Mouse (Mus musculus): Measurements from ENCODE around the gene Proser1. TPM values are rescaled to one million over a fixed set of nuclear protein-coding genes. Genes with fewer than 3 reads are reported as not detected.
A peak's percentile ranks its signal among the peaks of the same experiment; 100 is the strongest.

Proser1 gene
- polyA plus RNA-seq, 1 experiment from 2014 or later, result 24.2 TPM

DNA sequence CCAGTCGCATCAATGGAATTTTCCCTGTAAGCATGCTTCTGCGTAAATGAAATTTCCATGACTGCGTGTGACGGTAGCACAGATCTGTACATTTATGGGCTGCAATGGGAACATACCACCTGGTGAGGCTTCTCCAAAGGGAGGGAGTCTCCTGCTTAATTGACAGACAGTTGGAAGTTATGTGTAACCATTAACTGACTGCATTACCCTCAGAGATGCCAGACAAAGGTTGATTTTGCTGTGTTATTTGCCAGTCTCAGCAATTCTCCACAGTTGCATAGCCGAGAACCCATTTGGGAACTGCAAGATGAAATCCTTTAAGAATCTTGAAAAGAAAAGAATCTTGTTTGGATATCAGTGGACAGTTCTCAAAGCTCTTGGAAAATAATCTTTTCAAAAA, 8.6 kb downstream of the Proser1 start:
- 96% methylated on average over 5 of the region's 5 CpGs for WGBS
- DNase-seq (ENCODE audit: low spot score), result no peak
- no peaks in the 10 kb centered on the region for H3K9me3 ChIP-seq
- peaks cover 5% of the 10 kb centered on the region; the same call in 1 of the 2 replicates for H3K4me1 ChIP-seq (replicated peaks)
- H3K4me3 ChIP-seq, result no peak overlapping the region
- no peaks in the 10 kb centered on the region for H3K27me3 ChIP-seq (ENCODE audit: insufficient read depth, poor library complexity, severe bottlenecking)
- H3K27ac ChIP-seq, result no peak overlapping the region
- H3K36me3 ChIP-seq, result peaks cover 90% of the 10 kb centered on the region

DNA sequence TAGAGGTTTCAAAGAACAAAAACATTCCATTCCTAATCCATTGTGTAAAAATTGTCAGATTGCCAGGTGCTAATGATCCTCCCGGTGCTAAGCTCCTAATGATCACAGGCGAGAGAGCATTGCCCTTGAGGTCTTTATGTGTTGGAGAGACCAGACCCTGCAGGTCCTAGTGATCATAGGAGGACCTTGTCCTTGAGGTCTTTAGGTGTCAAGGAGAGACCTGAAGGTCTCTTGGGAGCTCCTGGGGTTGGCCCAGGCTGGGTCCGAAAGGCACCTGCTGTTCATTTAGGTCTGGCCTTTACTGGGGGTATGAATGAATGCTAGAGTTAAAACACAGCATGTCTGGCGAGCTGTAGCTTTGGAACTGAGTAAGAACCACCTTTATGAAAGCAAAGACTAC, 10.7 kb downstream of the Proser1 start:
- WGBS, result 87% methylated on average over 4 of the region's 4 CpGs
- Histone ChIP-seq H3K27ac (no peak overlapping the region), H3K4me3 (no peak overlapping the region), H3K9me3 (no peaks in the 10 kb centered on the region), H3K36me3 (peaks cover 98% of the 10 kb centered on the region), H3K27me3 (ENCODE audit: insufficient read depth, poor library complexity, severe bottlenecking) (no peaks in the 10 kb centered on the region), H3K4me1 (replicated peaks) (no peaks in the 10 kb centered on the region)
- DNase-seq (ENCODE audit: low spot score), result no peak

DNA sequence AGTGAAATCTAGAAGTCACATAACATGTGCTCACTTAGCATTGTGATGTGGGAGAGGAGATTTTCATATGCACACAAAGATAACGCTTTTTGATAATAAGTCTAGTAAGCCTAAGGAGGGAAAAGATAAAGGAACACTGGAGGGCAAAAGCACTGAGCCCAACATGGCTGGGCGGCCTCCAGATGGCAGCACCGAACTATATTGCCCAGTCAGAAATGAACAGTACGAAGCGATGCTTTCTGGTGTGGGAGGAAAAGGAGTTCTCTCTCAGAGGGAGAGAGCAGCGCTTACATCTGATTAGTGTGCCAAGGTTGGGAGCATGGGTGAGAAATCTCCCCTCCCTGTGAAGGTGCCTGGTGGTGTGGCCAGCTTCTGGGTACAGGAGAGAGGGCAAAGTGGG, 12.4 kb downstream of the Proser1 start:
- Histone ChIP-seq H3K36me3 (peaks cover 98% of the 10 kb centered on the region), H3K4me1 (replicated peaks) (no peaks in the 10 kb centered on the region), H3K27me3 (ENCODE audit: insufficient read depth, poor library complexity, severe bottlenecking) (no peaks in the 10 kb centered on the region), H3K4me3 (no peak overlapping the region), H3K27ac (no peak overlapping the region), H3K9me3 (no peaks in the 10 kb centered on the region)
- 68% methylated on average over 6 of the region's 6 CpGs for WGBS
- DNase-seq (ENCODE audit: low spot score), result peak; percentile 26

DNA sequence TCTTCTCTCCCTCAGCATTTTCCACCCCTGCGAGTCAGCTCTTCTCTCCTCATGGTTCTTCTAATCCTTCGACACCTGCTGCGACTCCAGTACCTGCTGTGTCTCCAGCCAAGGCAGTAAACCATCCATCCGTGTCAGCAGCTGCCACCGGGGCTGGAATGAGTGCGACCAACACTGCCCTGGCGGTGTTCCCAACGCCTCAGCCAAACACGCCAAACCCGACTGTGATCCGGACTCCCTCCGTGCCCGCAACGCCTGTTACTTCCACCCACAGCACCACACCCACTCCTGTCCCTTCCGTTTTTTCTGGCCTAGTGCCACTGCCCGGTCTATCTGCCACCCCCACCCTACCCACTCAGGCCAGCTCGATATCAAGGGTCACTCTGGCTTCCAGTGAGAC, 14.0 kb downstream of the Proser1 start:
- Histone ChIP-seq H3K4me1 (replicated peaks) (no peaks in the 10 kb centered on the region), H3K27ac (no peak overlapping the region), H3K4me3 (no peak overlapping the region), H3K9me3 (no peaks in the 10 kb centered on the region), H3K36me3 (peaks cover 98% of the 10 kb centered on the region), H3K27me3 (ENCODE audit: insufficient read depth, poor library complexity, severe bottlenecking) (no peaks in the 10 kb centered on the region)
- no peak for DNase-seq (ENCODE audit: low spot score)
- WGBS, result 91% methylated on average over 17 of the region's 17 CpGs

DNA sequence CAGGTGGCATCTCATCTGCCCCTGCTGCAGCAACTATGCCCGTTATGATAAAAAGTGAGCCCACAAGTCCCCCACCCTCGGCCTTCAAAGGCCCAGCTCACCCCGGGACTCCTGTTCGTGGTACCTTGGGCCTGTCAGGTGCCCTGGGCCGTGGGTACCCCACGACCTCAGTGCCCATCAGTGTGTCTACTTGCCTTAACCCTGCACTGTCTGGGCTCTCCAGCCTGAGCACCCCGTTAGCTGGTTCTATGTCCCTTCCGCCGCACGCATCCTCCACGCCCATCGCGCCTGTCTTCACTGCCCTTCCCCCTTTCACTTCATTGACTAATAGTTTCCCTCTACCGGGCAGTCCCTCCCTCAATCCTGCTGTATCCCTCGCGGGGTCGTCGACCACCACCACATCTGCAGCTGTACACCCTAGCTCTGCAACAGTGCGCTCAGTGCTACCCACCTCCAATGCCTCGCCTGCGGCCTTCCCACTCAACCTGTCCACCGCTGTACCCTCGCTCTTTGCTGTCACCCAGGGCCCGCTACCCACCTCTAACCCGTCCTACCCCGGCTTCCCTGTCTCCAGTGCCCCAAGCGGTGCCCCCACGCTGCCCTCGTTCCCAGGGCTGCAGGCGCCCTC, 15.1 kb downstream of the Proser1 start:
- Histone ChIP-seq H3K9me3 (no peaks in the 10 kb centered on the region), H3K36me3 (peaks cover 93% of the 10 kb centered on the region), H3K4me1 (replicated peaks) (no peaks in the 10 kb centered on the region), H3K27ac (no peak overlapping the region), H3K4me3 (no peak overlapping the region), H3K27me3 (ENCODE audit: insufficient read depth, poor library complexity, severe bottlenecking) (no peaks in the 10 kb centered on the region)
- no peak for DNase-seq (ENCODE audit: low spot score)
- WGBS, result 96% methylated on average over 30 of the region's 30 CpGs

DNA sequence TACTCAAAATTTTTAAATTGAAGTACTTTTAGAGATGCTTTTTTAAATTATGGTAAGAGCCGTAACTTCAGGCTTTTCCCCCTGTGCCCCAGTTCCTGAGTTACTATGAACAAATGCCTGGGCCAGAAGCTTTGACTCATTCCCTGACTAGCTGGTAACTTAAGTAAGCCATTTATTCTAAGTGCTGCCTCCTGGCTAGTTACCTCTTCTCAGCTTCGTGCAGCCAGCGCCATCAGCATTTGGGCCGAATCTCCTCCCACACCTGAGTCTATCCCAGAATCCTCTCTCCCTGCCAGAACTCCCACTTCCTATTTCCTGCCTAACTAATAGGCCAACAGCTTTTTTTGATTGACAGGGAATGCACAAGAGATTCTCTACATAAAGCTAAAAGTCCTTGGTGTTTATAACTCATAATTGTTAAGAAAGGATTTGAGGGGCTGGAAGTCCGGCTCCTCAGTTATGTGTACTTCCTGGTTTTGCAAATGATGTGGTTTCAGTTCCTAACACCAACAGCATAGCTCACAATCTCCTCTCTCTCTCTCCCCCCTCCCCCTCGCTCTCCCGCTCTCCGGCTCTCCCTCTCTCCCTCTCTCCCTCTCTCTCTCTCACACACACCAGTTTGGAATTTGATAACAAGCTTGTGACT, 20.1 kb downstream of the Proser1 start:
- WGBS, result 93% methylated on average over 8 of the region's 8 CpGs
- Histone ChIP-seq H3K27ac (no peak overlapping the region), H3K9me3 (no peaks in the 10 kb centered on the region), H3K36me3 (peaks cover 44% of the 10 kb centered on the region), H3K27me3 (ENCODE audit: insufficient read depth, poor library complexity, severe bottlenecking) (no peaks in the 10 kb centered on the region), H3K4me1 (replicated peaks) (peaks cover 6% of the 10 kb centered on the region), H3K4me3 (no peak overlapping the region)
- no peak for DNase-seq (ENCODE audit: low spot score)

DNA sequence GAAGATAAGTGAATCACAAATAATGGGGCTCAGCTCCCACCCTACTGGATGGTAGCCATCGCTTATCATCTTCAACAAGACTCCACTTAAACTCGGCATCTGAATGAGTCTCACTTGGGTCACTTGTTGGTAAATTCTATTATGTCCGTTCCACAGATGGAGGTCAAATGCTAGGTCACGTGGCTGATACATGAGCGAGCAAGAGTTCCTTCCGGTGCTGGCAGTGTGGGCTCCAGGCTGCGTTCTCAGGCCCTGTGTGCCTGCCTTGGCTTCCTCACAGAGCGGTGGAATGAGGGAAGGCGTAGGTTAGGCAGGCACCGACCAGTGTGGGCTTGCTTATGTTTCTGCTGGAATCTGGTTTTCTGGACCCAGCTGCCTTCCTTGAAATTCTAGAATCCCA, 23.1 kb downstream of the Proser1 start:
- Histone ChIP-seq H3K4me3 (no peak overlapping the region), H3K36me3 (peaks cover 14% of the 10 kb centered on the region), H3K9me3 (no peaks in the 10 kb centered on the region), H3K4me1 (replicated peaks) (peaks cover 6% of the 10 kb centered on the region), H3K27ac (no peak overlapping the region), H3K27me3 (ENCODE audit: insufficient read depth, poor library complexity, severe bottlenecking) (no peaks in the 10 kb centered on the region)
- WGBS, result 79% methylated on average over 10 of the region's 10 CpGs
- DNase-seq (ENCODE audit: low spot score), result no peak

DNA sequence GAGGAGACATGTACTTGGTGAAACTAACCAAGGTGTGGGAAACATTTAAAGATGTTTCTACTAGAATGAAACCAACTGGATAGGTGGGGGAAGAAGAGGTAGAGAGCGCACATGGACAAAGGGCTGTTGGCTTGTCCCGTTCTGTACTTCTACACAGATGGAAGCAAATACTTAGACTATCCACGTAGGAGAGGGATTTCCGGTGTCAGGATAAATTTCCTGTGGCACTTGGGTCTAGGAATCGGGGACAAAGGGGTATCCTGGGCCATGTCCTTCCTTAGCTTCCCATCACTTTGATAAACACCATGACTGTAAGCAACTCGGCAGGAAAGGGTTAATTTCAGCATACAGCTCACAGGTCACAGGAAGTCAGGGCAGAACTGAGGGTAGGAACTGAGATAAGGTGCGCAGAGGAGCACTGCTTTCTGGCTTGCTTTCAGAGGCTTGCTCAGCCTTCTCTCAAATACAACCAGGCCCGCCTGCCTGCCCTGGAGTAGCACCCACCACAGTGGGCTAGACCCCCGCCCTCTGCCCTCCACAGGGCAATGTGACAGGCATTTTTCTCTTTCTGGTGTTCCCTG, 23.6 kb downstream of the Proser1 start:
- no peak for DNase-seq (ENCODE audit: low spot score)
- no peaks in the 10 kb centered on the region for H3K9me3 ChIP-seq
- no peaks in the 10 kb centered on the region for H3K27me3 ChIP-seq (ENCODE audit: insufficient read depth, poor library complexity, severe bottlenecking)
- WGBS, result 72% methylated on average over 9 of the region's 9 CpGs
- peaks cover 6% of the 10 kb centered on the region for H3K4me1 ChIP-seq (replicated peaks)
- peaks cover 9% of the 10 kb centered on the region for H3K36me3 ChIP-seq
- peak overlapping the region; percentile 12; the same call in 1 of the 2 replicates for H3K27ac ChIP-seq
- no peak overlapping the region for H3K4me3 ChIP-seq

DNA sequence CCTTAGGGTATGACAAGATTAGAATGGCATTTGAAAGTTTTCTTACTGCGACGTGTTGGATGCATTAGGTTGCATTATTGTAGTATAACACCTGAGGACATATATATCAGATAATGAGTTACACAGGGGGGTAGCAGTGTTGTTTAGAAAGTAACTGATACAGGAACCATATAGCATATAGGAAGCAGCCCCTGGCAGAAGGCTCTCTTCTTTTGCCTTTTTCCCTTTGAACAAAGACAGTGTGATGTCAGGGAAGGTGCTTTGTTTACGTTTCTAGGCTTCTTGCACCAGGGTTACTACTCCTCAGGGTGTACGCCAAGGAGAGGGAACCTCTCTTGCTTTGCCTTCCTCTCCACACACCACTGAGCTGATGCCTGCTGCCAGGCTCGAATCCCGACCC, 24.9 kb downstream of the Proser1 start, which contains the start of gene Stoml3:
TSS of gene Stoml3 (plus strand) at position 301 of the 400 bp plus-strand sequence.
- Histone ChIP-seq H3K27ac (peak within 1 kb of the TSS; percentile 12; the same call in 1 of the 2 replicates), H3K4me3 (no peak within 1 kb of the TSS), H3K36me3 (no peaks in the 10 kb centered on the region), H3K9me3 (no peaks in the 10 kb centered on the region), H3K27me3 (ENCODE audit: insufficient read depth, poor library complexity, severe bottlenecking) (no peaks in the 10 kb centered on the region), H3K4me1 (replicated peaks) (peaks cover 6% of the 10 kb centered on the region)
- WGBS, result 73% methylated on average over 6 of the region's 6 CpGs
- no peak for DNase-seq (ENCODE audit: low spot score)

DNA sequence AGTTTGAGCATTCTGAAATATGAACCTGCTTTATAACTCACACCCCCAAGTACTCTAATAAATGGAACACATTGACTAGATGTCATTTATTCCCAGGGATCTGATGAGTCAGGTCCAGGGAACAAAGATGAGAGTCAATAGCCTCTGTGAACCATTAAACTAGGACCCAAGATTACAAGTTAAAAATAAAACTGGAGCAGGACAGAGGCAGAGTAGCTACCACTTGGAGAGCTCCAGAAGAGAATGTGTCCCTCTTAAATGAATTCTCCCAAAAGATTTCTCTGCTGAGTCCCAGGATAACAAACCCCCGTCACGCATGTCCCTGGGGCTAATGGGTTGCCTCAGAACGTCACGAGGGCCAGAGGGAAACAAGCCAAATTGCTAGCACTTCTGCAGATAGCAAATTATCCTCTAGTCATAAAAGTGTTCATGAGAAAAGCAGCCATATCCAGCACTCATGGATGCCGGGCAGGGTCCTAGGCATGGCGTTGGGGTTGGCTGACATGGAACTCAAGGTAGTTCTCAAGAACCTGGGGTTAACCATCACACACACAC, 35.0 kb downstream of the Proser1 start:
- 89% methylated on average over 6 of the region's 6 CpGs for WGBS
- no peaks in the 10 kb centered on the region for H3K36me3 ChIP-seq
- H3K9me3 ChIP-seq, result no peaks in the 10 kb centered on the region
- H3K4me3 ChIP-seq, result no peak overlapping the region
- H3K27me3 ChIP-seq (ENCODE audit: insufficient read depth, poor library complexity, severe bottlenecking), result no peaks in the 10 kb centered on the region
- 0 out of 2 replicates have a peak, but pooled peaks cover 2% of the 10 kb centered on the region for H3K4me1 ChIP-seq (replicated peaks)
- DNase-seq (ENCODE audit: low spot score), result no peak
- no peak overlapping the region for H3K27ac ChIP-seq

DNA sequence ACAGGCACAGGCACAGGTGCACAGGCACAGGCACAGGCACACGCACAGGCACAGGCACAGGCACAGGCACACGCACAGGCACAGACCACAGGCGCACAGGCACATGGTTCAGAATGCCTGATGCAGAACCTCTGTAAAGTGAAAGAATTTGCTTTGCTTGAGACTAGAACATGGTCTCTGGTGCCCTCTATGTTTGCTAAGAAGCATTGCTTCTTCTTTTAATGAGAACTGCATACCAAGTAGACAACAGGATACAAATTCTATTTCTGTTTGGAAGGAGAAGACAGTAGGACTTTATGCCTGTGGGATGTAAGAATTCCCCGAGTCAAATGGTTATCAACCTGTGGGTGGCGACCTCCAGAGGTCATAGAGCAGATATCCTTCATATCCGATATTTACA, 39.0 kb downstream of the Proser1 start:
- no peaks in the 10 kb centered on the region for H3K9me3 ChIP-seq
- H3K4me1 ChIP-seq (replicated peaks), result 0 out of 2 replicates have a peak, but pooled peaks cover 2% of the 10 kb centered on the region
- no peaks in the 10 kb centered on the region for H3K27me3 ChIP-seq (ENCODE audit: insufficient read depth, poor library complexity, severe bottlenecking)
- no peak overlapping the region for H3K27ac ChIP-seq
- H3K36me3 ChIP-seq, result no peaks in the 10 kb centered on the region
- no peak for DNase-seq (ENCODE audit: low spot score)
- 75% methylated on average over 6 of the region's 6 CpGs for WGBS
- H3K4me3 ChIP-seq, result no peak overlapping the region

DNA sequence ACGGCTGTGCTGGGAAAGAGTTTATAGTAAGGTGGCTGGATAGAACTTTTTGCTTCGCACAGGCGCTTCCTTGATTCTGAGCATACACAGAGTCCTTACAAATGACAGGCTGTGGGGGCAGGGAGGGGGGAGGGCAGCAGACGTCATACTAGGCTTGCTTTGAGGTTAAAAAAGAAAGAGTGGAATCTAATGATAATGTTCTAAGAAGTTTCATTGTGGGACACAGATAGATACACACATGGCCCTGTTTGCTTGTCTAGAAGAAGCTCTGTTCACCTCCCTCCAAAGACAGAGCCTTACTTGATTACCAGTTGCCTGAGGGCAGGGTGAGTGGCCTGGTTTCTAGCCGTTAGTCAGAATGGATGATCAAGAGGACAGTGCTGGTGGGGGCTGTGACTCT, 49.6 kb downstream of the Proser1 start:
- 73% methylated on average over 5 of the region's 5 CpGs for WGBS
- Histone ChIP-seq H3K36me3 (peaks cover 8% of the 10 kb centered on the region; the same call in 1 of the 2 replicates), H3K4me1 (replicated peaks) (no peaks in the 10 kb centered on the region), H3K4me3 (no peak overlapping the region), H3K27ac (no peak overlapping the region), H3K9me3 (no peaks in the 10 kb centered on the region), H3K27me3 (ENCODE audit: insufficient read depth, poor library complexity, severe bottlenecking) (no peaks in the 10 kb centered on the region)
- DNase-seq (ENCODE audit: low spot score), result no peak

Data from hindbrain, embryonic 10.5 days (tissue).